Mouse (Mus musculus): ENCODE results near the gene Slc9a8. TPM values are rescaled to one million over a fixed set of nuclear protein-coding genes. Genes with fewer than 3 reads are reported as not detected.
"Not testable (repeated sequence)": the region's sequence is repeated elsewhere in the genome, so short reads cannot be mapped to it uniquely, and the experiment has no call there.

Slc9a8 gene
- 10 to 100 TPM; 26.2 to 32.4 TPM for total RNA-seq (2021)
- long read RNA-seq, experiment 1, full-length matches to known transcripts, result 6 of 21 reads
- long read RNA-seq, experiment 1, partial matches to known transcripts, result 12 of 21 reads
- long read RNA-seq, experiment 1, other reads (novel, unspliced or antisense), result 3 of 21 reads
- long read RNA-seq, experiment 2, full-length matches to known transcripts, result 5 of 8 reads
- long read RNA-seq, experiment 2, partial matches to known transcripts, result 0 of 8 reads
- long read RNA-seq, experiment 2, other reads (novel, unspliced or antisense), result 3 of 8 reads

DNA sequence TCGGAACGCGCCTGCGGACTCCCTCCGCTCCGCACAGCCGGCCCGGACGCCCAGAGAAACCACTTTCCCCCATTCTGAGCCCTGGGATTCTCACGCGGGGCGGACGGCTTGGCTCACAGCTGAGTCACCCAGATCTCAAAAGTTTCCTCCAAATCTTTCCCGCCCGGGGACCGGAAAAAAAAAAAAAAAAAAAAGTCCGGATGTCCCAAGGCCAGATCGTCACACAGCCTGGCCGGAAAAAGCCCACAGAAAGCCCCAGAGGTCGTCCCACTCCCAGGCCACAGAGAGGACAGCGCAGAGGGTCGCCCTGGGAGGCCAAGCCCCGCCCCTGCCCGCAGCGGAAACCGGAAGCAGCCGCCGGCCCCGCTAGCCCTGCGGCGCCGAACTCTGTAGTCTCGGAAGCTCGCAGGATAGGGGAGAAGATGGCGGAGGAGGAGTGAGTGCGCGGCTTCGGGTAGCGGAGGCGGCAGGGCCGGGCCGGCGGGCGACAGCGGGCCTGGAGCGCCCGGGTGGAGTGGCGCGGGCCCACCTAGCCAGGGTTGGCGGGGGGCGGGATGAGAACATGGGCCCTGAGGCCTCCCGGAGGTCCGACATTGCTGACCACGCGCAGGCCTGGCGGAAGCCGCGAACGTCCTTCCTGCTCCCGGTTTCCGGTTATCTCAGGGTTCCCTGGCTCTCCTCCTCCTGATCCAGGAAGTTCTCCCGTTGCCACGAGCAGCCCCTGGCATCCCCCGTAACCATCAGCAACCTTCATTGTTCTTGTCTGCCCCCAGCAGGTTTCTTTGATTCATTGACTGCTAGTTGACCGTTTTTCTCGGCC, at the start of gene Slc9a8:
TSS of gene Slc9a8 (plus strand) at position 383 of the 820 bp plus-strand sequence.
- peak; percentile 88 to 93 for DNase-seq (ENCODE audit: low spot score in 2 of 2)

DNA sequence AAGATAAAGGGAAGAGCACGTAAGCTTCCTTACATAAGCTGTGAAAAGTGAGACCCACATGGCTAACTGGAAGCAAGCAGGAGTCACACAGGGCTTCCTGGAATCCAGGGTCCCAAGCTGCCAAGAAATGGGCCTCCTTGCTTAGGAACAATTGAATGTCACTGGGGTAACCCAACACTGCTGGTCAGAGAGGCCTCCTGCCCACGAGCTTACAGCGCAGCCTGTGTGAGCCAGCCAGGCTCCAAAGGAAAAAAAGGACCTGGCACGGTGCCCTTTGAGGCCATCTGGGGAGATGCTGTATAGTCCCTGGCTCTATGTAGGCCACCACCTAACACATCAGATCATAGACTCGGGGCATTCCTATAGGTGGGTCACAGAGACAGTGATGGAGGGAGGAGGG, 48.2 kb upstream of the Slc9a8 start:
- peak; percentile 65 to 66 for DNase-seq (ENCODE audit: low spot score in 2 of 2)

DNA sequence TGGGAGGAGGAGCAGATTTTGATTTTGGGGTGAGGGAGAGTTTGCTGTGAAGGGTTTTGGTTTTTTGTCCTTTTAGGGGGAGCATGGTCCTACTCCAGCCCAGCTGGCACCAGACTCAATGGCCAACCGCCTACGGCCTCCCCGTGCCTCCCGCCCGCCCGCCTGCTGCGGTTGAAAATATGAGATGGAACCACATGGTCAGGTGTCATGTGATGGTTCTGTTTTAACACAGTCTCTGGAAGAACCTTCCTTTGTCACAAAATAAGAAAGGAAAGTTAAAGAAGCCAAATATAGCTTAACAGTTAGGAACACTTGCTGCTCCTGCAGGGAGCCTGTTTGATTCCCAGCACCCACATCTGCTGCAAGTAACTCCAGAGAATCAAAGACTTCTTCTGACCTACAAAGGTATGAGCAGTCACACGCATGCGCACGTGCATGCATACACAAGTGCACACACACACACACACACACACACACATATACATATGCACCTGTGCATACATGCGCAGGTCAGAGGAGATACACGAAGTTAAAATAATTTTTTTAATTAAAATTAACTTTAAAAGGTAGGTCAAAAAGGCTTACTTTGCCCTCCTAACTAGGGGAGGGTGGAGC, 47.2 kb upstream of the Slc9a8 start:
- DNase-seq (ENCODE audit: low spot score in 2 of 2), result peak; percentile 31 to 68

- no peak for DNase-seq (ENCODE audit: low spot score in 2 of 2)
Measured at GRCm38 (mm10) chr2:167375135-167375534, 46.4 kb upstream of the Slc9a8 start.

- no peak for DNase-seq (ENCODE audit: low spot score in 2 of 2)
Measured at GRCm38 (mm10) chr2:167375688-167376087, 45.8 kb upstream of the Slc9a8 start.

- DNase-seq (ENCODE audit: low spot score in 2 of 2), result peak; percentile 23 to 28
Measured at GRCm38 (mm10) chr2:167376160-167376564, 45.4 kb upstream of the Slc9a8 start.

- no peak for DNase-seq (ENCODE audit: low spot score in 2 of 2)
Measured at GRCm38 (mm10) chr2:167377697-167378096, 43.8 kb upstream of the Slc9a8 start.

- DNase-seq (ENCODE audit: low spot score in 2 of 2), result no peak
Measured at GRCm38 (mm10) chr2:167378972-167379371, 42.5 kb upstream of the Slc9a8 start.

DNA sequence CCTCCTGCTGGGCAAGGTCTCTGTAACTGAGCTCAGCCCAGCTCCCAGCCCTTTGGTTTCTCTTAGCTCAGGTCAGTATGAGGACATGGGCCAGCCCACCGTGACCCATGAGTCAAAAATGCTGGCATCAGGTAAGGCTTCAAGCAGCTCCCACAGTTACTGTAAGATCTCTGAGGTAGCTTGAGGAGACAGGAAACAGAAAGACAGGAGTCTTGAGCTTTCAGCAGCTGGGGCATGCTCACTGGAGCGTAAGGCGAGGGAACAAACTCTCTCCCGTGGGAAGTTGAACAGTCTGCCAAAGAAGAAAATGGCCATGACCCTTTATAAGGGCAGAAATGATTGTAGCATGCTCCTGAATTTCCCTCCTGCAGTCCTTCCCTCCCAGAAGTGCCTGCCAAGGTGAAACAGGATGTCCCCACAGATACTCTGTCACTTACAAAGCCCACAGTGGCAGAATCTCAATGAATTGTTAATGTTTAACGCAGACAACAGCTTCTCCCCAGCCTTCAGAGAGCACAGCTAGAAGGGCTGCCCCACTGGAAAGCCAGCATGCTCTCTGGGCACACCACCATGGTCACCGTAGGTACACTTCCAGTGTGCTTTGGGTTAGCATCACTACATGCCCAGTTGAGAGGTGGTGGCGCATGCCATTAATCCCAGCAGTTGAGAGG, 40.8 kb upstream of the Slc9a8 start:
- no peak for DNase-seq (ENCODE audit: low spot score in 2 of 2)

GRCm38 (mm10) chr2:167381596-167381995, 39.9 kb upstream of the Slc9a8 start:
- DNase-seq (ENCODE audit: low spot score in 2 of 2), result no peak

GRCm38 (mm10) chr2:167382389-167382788, 39.1 kb upstream of the Slc9a8 start:
- DNase-seq (ENCODE audit: low spot score in 2 of 2), result no peak

GRCm38 (mm10) chr2:167383666-167384083, 37.8 kb upstream of the Slc9a8 start:
- DNase-seq (ENCODE audit: low spot score in 2 of 2), result no peak

DNA sequence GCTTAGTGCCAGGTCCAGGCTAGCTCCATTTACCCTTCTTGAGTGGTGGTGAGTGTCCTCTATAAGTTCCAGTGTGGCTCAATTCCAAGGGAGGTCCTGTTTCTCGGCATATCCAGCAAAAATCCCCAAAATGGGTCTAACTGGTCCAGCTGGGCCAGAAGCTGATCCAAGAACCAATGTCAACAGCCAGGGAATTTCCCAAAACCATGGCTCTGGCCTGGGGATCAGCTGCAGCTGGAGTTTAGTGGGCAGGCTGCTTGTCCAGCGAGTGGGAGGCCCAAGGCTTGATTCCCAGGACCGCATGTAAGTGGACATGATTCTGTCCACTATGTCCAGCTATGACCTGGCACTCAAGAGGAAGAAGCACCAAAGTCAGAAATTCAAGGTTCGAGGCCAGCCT, 35.1 kb upstream of the Slc9a8 start:
- no peak for DNase-seq (ENCODE audit: low spot score in 2 of 2)

DNA sequence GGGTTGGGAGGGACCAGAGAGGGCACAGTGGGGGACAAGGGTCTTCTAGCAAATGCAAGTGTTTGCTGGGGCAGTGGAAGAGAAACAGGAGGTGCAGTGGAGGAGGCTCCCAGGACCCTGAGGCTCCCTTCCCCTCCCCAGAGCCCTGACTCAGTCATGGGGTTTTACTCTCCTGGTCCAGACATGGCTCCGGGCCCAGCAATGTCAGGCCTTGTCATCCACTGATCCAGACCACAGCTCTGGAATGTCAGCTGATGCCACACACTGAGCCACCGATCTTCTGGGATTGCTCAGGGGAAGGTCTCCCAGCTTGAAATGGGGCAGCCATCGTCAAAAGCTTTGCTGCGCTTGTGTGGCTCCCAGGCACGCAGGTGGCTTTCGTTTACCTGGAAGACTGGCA, 34.5 kb upstream of the Slc9a8 start:
- no peak for DNase-seq (ENCODE audit: low spot score in 2 of 2)

DNA sequence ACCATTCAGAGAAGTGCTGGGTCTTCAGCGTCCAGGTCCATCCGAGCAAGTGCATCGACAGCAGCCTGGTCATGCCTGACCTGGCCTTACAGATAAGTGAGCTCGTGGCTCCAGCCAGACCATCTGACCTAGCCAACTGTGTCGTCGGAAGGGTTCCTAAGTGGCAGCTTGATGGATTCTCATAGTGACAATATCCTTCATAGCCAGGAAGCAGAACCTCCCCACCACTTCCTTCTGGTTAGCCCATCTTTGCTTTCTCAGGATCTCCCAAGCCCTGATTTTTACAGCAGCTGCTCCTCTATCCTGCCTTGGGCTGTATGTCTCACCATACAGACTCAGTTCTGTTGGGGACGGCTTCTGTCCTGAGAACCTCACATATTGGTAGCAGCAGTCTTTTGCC, 27.1 kb upstream of the Slc9a8 start:
- DNase-seq (ENCODE audit: low spot score in 2 of 2), result no peak

DNA sequence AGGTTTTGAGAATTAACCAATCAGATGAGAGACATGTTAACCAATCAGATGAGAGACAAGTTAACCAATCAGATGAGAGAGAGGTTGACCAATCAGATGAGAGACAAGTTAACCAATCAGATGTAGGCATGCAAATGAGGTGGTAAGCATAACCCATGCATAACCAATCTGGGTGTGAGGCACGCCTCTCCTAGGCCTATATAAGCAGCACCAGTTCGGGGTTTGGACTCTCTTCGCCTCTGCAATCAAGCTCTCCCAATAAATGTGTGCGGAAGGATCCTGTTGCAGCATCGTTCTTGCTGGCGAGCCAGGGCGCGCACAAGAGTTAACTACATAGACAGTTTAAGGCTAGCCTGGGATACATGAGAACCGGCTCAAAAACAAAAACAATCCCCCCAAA, 25.1 kb upstream of the Slc9a8 start:
- DNase-seq (ENCODE audit: low spot score in 2 of 2), result not testable (repeated sequence)

- DNase-seq (ENCODE audit: low spot score in 2 of 2), result no peak
Measured at GRCm38 (mm10) chr2:167399012-167399411, 22.5 kb upstream of the Slc9a8 start.

DNA sequence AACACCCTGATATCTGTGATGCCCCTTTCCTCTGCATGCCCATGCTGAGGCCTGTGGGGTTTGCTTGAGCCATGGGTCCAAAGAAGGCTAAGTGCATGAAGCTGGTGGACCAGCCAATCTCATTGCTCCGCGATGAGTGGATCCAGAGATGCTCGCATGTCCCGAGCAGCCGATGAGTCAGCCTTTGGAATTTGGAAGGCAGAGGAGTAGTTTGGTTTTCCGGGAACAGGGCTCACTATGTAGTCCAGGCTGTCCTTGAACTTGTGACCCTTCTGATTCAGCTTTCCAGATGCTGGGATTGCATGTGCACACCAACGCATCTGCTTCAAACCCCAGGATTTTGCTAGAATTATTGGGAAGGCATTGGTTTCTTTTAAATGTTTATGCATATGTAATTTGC, 21.9 kb upstream of the Slc9a8 start:
- no peak for DNase-seq (ENCODE audit: low spot score in 2 of 2)

DNA sequence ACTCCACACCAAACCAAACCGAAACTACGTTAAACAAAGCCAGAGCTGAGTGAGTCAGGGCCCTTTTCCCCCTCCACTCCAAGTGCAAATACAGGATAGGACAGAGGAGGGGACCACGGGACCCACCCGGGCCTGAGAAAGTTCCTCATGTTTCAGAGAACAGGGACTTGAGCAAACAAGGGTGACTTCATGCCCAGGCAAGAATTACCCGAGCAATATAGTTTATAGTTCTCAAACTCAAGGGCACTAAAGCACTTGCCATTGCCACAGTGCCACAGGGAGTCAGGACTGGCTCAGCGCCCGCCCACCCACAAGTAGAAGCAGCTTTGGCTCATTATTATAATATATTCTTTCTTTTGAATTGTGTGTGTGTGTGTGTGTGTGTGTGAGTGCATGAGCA, 18.4 kb upstream of the Slc9a8 start:
- no peak for DNase-seq (ENCODE audit: low spot score in 2 of 2)

GRCm38 (mm10) chr2:167405101-167405880, 16.2 kb upstream of the Slc9a8 start:
- no peak for DNase-seq (ENCODE audit: low spot score in 2 of 2)

All from left cerebral cortex, adult 18-20 months (tissue).